Mouse (Mus musculus) frontal cortex, postnatal 25 days (tissue): Measurements from ENCODE around the gene Col4a1.

Experiments
- DNase-seq, 2 experiments: peaks; one replicate each; pipeline ENCODE4 v3.0.0; 2022; ENCODE audit warnings: low spot score in 2 of 2

Gene Col4a1

GRCm38 (mm10) chr8:11327722-11328417 lies 15.2 kb upstream of the Col4a1 start:
- DNase-seq, result no peak

- no peak for DNase-seq
These were observed 14.7 kb upstream of the Col4a1 start for GRCm38 (mm10) chr8:11327298-11327697.

- no peak for DNase-seq
These were observed 12.3 kb upstream of the Col4a1 start for GRCm38 (mm10) chr8:11324801-11325395.

GRCm38 (mm10) chr8:11323681-11324080 lies 11.1 kb upstream of the Col4a1 start:
- no peak for DNase-seq

GRCm38 (mm10) chr8:11322724-11323585 lies 10.3 kb upstream of the Col4a1 start:
- no peak for DNase-seq

- DNase-seq, result no peak
These were observed 9.2 kb upstream of the Col4a1 start for GRCm38 (mm10) chr8:11321841-11322240.

- DNase-seq, result no peak
These were observed 6.8 kb upstream of the Col4a1 start for GRCm38 (mm10) chr8:11319405-11319804.

- DNase-seq, result no peak
These were observed 3.5 kb upstream of the Col4a1 start for GRCm38 (mm10) chr8:11316118-11316517.

GRCm38 (mm10) chr8:11315179-11315943 lies 2.7 kb upstream of the Col4a1 start:
- no peak for DNase-seq

- DNase-seq, result no peak
These were observed 2.0 kb upstream of the Col4a1 start for GRCm38 (mm10) chr8:11314613-11315012.

- no peak for DNase-seq
These were observed 818 bp upstream of the Col4a1 start for GRCm38 (mm10) chr8:11313176-11314111.

- DNase-seq, result peak in 1 of 2 experiments; percentile 16
These were observed 811 bp downstream of the Col4a1 start for GRCm38 (mm10) chr8:11311681-11312348.

GRCm38 (mm10) chr8:11310049-11310448 lies 2.6 kb downstream of the Col4a1 start:
- no peak for DNase-seq

- no peak for DNase-seq
These were observed 3.4 kb downstream of the Col4a1 start for GRCm38 (mm10) chr8:11309226-11309625.

GRCm38 (mm10) chr8:11308570-11308998 lies 4.0 kb downstream of the Col4a1 start:
- no peak for DNase-seq

- DNase-seq, result no peak
These were observed 5.2 kb downstream of the Col4a1 start for GRCm38 (mm10) chr8:11307451-11307850.

- DNase-seq, result no peak
These were observed 7.1 kb downstream of the Col4a1 start for GRCm38 (mm10) chr8:11305539-11305938.

- DNase-seq, result no peak
These were observed 8.5 kb downstream of the Col4a1 start for GRCm38 (mm10) chr8:11304027-11304601.

- no peak for DNase-seq
These were observed 12.2 kb downstream of the Col4a1 start for GRCm38 (mm10) chr8:11300436-11300835.

GRCm38 (mm10) chr8:11299317-11299602 lies 13.4 kb downstream of the Col4a1 start:
- no peak for DNase-seq
